In genomic region chr19:26716217-26716616, GRCm38 (mm10) we compare ENCODE assay signal across 9 mouse cellular contexts.
A peak's percentile ranks its signal among the peaks of the same experiment; 100 is the strongest.
DNase-seq lines count a peak whose midpoint lies in the region; ATAC-seq and TF ChIP-seq lines count a peak whose summit lies in the region.
"Had no signal": no experiment of that assay in that cellular context is flagged by ENCODE, and none has a peak within 500 bp of the region (broad histone marks: within the 10 kb centered on the region; RNA-seq: fewer than 3 reads in every experiment).

No protein-coding gene starts in this region.

- 62% methylated on average over 9 of the region's 9 CpGs for WGBS in hindbrain, postnatal 0 days
- 74% methylated on average over 9 of the region's 9 CpGs for WGBS in hindbrain, embryonic 14.5 days

- H3K4me2 ChIP-seq in hindbrain, postnatal 0 days (ENCODE audit: low read depth, low read length): no peak overlapping the region
- no peak overlapping the region for H3K4me2 ChIP-seq in hindbrain, embryonic 14.5 days (replicated peaks)

- H3K9ac ChIP-seq in hindbrain, postnatal 0 days (replicated peaks; ENCODE audit: low read length): no peak overlapping the region
- no peak overlapping the region for H3K9ac ChIP-seq in hindbrain, embryonic 14.5 days
- H3K9ac ChIP-seq: liver, embryonic 14.5 days had no signal

- no peaks in the 10 kb centered on the region for H3K27me3 ChIP-seq in hindbrain, postnatal 0 days (ENCODE audit: insufficient read depth, low read length)
- H3K27me3 ChIP-seq in hindbrain, embryonic 14.5 days (ENCODE audit: control insufficient read depth, insufficient read depth, low read length): no peaks in the 10 kb centered on the region

- DNase-seq in adrenal gland, postnatal 14 days: peak; percentile 69
- DNase-seq in adrenal gland, postnatal 4 days (ENCODE audit: low spot score in 2 of 2): no peak
- DNase-seq in hindbrain, postnatal 0 days (ENCODE audit: low spot score): no peak
- no peak for DNase-seq in hindbrain, embryonic 14.5 days (ENCODE audit: low spot score)
- DNase-seq in ovary, postnatal 36 days (ENCODE audit: low spot score): peak; percentile 15
- DNase-seq in ovary, postnatal 14 days (ENCODE audit: low spot score): no peak
- DNase-seq in lung, postnatal 4 days: peak; percentile 55 to 79
- DNase-seq in layer of hippocampus, adult 18-20 months (ENCODE audit: low spot score in 2 of 2): no peak

- no peak for TF ChIP-seq CTCF in hindbrain, postnatal 0 days (IDR thresholded peaks at IDR 0.05; ENCODE audit: low read depth)

- H3K36me3 ChIP-seq in hindbrain, postnatal 0 days (ENCODE audit: insufficient read depth, low read length): no peaks in the 10 kb centered on the region; the same call in 1 of the 2 replicates
- peaks cover 9% of the 10 kb centered on the region; the same call in 1 of the 2 replicates for H3K36me3 ChIP-seq in hindbrain, embryonic 14.5 days (replicated peaks; ENCODE audit: control insufficient read depth, insufficient read depth)

- no peaks in the 10 kb centered on the region for H3K9me3 ChIP-seq in hindbrain, postnatal 0 days (ENCODE audit: low read length)
- no peaks in the 10 kb centered on the region for H3K9me3 ChIP-seq in hindbrain, embryonic 14.5 days (ENCODE audit: control insufficient read depth, low read length)

- H3K27ac ChIP-seq in hindbrain, postnatal 0 days: no peak overlapping the region
- no peak overlapping the region for H3K27ac ChIP-seq in hindbrain, embryonic 14.5 days
- H3K27ac ChIP-seq: liver, embryonic 14.5 days had no signal

- H3K4me3 ChIP-seq in hindbrain, postnatal 0 days (ENCODE audit: low read length): no peak overlapping the region
- H3K4me3 ChIP-seq in hindbrain, embryonic 14.5 days (replicated peaks; ENCODE audit: low read length): no peak overlapping the region

- H3K4me1 ChIP-seq in hindbrain, postnatal 0 days (ENCODE audit: insufficient read depth, low read length): no peaks in the 10 kb centered on the region
- no peaks in the 10 kb centered on the region for H3K4me1 ChIP-seq in hindbrain, embryonic 14.5 days (replicated peaks; ENCODE audit: control insufficient read depth, insufficient read depth, low read length)

- ATAC-seq in hindbrain, postnatal 0 days: 0 out of 2 replicates have a peak, but pooled peaks have one; percentile 40
- no peak for ATAC-seq in hindbrain, embryonic 14.5 days (ENCODE audit: low FRiP score)

Comparison
In these comparisons a context has a peak if more than half of its experiments do, and no peak if none do; other contexts are left out.
1. DNase-seq: peak in adrenal gland, postnatal 14 days (single experiment), ovary, postnatal 36 days (single experiment) and lung, postnatal 4 days (2 of 2); none in adrenal gland, postnatal 4 days (0 of 2), hindbrain, postnatal 0 days (single experiment), hindbrain, embryonic 14.5 days (single experiment), ovary, postnatal 14 days (single experiment) and layer of hippocampus, adult 18-20 months (0 of 2).